Mouse (Mus musculus): ENCODE results near the gene Efna5. TPM values are rescaled to one million over a fixed set of nuclear protein-coding genes. Genes with fewer than 3 reads are reported as not detected.
A peak's percentile ranks its signal among the peaks of the same experiment; 100 is the strongest.

Efna5 gene
- polyA plus RNA-seq, 1 experiment from 2014 or later, result 65.4 TPM

DNA sequence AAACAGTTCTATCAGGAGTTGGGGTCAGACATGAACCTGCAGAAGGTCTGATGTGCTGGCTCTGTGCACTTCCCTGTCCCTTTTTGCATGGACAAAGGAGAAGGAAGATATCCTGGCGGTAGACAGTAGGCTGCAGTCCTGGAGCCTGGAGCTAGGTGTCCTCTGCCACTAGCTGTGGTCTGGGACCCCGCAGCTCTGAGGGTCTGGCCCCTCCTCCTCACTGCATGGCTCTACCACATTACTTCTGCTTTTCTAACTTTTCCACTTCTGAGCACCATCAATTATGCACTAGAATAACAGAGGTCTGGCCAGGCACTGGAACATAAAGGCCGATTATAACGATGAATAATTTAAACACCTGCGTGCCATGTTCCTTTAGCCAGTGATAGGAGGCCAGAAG, 36.8 kb downstream of the Efna5 start:
- Histone ChIP-seq H3K27ac (ENCODE audit: low read depth, low read length) (no peak overlapping the region), H3K9ac (replicated peaks; ENCODE audit: low read depth, low read length) (no peak overlapping the region), H3K36me3 (ENCODE audit: control insufficient read depth, insufficient read depth, low read length) (no peaks in the 10 kb centered on the region), H3K27me3 (ENCODE audit: control insufficient read depth, insufficient read depth, low read length) (no peaks in the 10 kb centered on the region), H3K4me1 (ENCODE audit: control insufficient read depth, insufficient read depth, low read length) (no peaks in the 10 kb centered on the region), H3K4me2 (ENCODE audit: low read depth, low read length) (no peak overlapping the region), H3K4me3 (ENCODE audit: low read depth, low read length) (no peak overlapping the region), H3K9me3 (ENCODE audit: control insufficient read depth, low read length) (no peaks in the 10 kb centered on the region)
- WGBS, result 29% methylated on average over 5 of the region's 5 CpGs
- peak; percentile 60; the same call in 1 of the 2 replicates for ATAC-seq (ENCODE audit: low read depth)

- ATAC-seq (ENCODE audit: low read depth), result no peak
- Histone ChIP-seq H3K4me1 (ENCODE audit: control insufficient read depth, insufficient read depth, low read length) (no peaks in the 10 kb centered on the region), H3K9me3 (ENCODE audit: control insufficient read depth, low read length) (no peaks in the 10 kb centered on the region), H3K4me2 (ENCODE audit: low read depth, low read length) (no peak overlapping the region), H3K27ac (ENCODE audit: low read depth, low read length) (no peak overlapping the region), H3K9ac (replicated peaks; ENCODE audit: low read depth, low read length) (no peak overlapping the region), H3K27me3 (ENCODE audit: control insufficient read depth, insufficient read depth, low read length) (no peaks in the 10 kb centered on the region), H3K36me3 (ENCODE audit: control insufficient read depth, insufficient read depth, low read length) (no peaks in the 10 kb centered on the region), H3K4me3 (ENCODE audit: low read depth, low read length) (no peak overlapping the region)
- 25% methylated on average over 7 of the region's 7 CpGs for WGBS
These were observed 43.8 kb downstream of the Efna5 start for GRCm38 (mm10) chr17:62837336-62837735.

DNA sequence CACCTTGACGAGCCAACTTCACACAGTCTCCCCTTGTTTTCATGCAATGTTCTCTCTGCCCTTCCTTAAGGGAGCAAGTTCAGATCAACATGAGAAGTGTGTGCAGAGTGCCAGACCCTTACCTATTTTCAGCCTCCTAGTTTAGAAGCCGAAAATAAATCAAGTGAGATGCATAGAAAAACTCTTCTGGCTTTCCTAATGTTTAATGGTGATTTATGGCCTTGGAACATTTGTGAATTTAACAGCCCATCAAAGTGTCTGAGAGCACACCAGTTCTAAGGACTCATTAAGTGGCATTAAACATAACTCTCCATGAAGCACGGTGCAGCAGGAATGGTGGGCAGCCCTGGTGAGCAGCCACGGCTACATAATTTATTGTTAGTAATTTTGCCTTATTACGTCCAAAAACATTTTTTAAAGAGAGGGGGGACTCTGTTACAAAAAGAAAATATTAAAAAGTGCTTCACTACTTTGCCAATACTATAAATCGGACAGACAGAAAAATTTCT, 44.5 kb downstream of the Efna5 start:
- WGBS, result 44% methylated on average over 6 of the region's 6 CpGs
- Histone ChIP-seq H3K27ac (ENCODE audit: low read depth, low read length) (no peak overlapping the region), H3K36me3 (ENCODE audit: control insufficient read depth, insufficient read depth, low read length) (no peaks in the 10 kb centered on the region), H3K27me3 (ENCODE audit: control insufficient read depth, insufficient read depth, low read length) (no peaks in the 10 kb centered on the region), H3K4me1 (ENCODE audit: control insufficient read depth, insufficient read depth, low read length) (no peaks in the 10 kb centered on the region), H3K9ac (replicated peaks; ENCODE audit: low read depth, low read length) (no peak overlapping the region), H3K4me3 (ENCODE audit: low read depth, low read length) (no peak overlapping the region), H3K4me2 (ENCODE audit: low read depth, low read length) (no peak overlapping the region), H3K9me3 (ENCODE audit: control insufficient read depth, low read length) (no peaks in the 10 kb centered on the region)
- ATAC-seq (ENCODE audit: low read depth), result no peak

DNA sequence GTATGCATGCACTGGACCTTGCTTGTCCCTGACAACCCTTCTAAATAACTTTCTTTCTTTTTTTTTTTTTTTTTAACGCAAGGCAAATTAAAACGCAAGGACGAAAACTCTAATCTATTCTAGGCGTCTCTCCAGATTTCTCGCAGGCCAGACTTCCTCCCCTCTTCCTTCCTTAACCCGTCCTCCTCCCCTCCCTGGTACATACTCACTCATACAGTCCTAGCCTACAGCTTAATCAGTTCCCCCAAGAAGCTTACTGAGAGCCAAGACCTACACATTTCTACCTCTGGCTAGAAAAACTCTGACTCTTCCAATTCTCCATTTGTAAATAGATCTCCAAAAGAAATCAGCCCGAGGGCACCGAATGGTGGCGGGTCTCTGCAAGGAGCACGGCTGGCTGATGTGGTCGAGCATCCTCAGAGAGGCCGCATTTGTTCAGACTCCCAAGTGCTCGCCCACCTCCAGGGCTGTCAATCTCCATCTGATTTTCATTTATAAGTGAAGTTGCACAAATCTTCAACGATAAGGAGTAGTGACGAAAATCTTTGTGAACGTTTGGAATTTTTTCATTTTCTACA, 48.5 kb downstream of the Efna5 start:
- no peak overlapping the region for H3K27ac ChIP-seq (ENCODE audit: low read depth, low read length)

GRCm38 (mm10) chr17:62827549-62827948, 53.6 kb downstream of the Efna5 start:
- no peaks in the 10 kb centered on the region for H3K36me3 ChIP-seq (ENCODE audit: control insufficient read depth, insufficient read depth, low read length)
- WGBS, result 88% methylated on average over 6 of the region's 6 CpGs
- ATAC-seq (ENCODE audit: low read depth), result no peak
- H3K9me3 ChIP-seq (ENCODE audit: control insufficient read depth, low read length), result no peaks in the 10 kb centered on the region
- no peak overlapping the region for H3K4me3 ChIP-seq (ENCODE audit: low read depth, low read length)
- no peak overlapping the region for H3K4me2 ChIP-seq (ENCODE audit: low read depth, low read length)
- H3K27me3 ChIP-seq (ENCODE audit: control insufficient read depth, insufficient read depth, low read length), result no peaks in the 10 kb centered on the region
- H3K9ac ChIP-seq (replicated peaks; ENCODE audit: low read depth, low read length), result no peak overlapping the region
- H3K27ac ChIP-seq (ENCODE audit: low read depth, low read length), result no peak overlapping the region
- no peaks in the 10 kb centered on the region; the same call in 1 of the 2 replicates for H3K4me1 ChIP-seq (ENCODE audit: control insufficient read depth, insufficient read depth, low read length)

More for the DNA sequence above, 48.5 kb downstream of the Efna5 start:
- no peak overlapping the region for H3K4me3 ChIP-seq (ENCODE audit: low read depth, low read length)
- H3K36me3 ChIP-seq (ENCODE audit: control insufficient read depth, insufficient read depth, low read length), result no peaks in the 10 kb centered on the region
- H3K9me3 ChIP-seq (ENCODE audit: control insufficient read depth, low read length), result no peaks in the 10 kb centered on the region
- H3K4me2 ChIP-seq (ENCODE audit: low read depth, low read length), result no peak overlapping the region
- no peak for ATAC-seq (ENCODE audit: low read depth)
- WGBS, result 85% methylated on average over 16 of the region's 16 CpGs
- H3K4me1 ChIP-seq (ENCODE audit: control insufficient read depth, insufficient read depth, low read length), result no peaks in the 10 kb centered on the region; the same call in 1 of the 2 replicates
- no peak overlapping the region for H3K9ac ChIP-seq (replicated peaks; ENCODE audit: low read depth, low read length)
- no peaks in the 10 kb centered on the region for H3K27me3 ChIP-seq (ENCODE audit: control insufficient read depth, insufficient read depth, low read length)

GRCm38 (mm10) chr17:62821219-62821618, 59.9 kb downstream of the Efna5 start:
- no peak overlapping the region for H3K4me3 ChIP-seq (ENCODE audit: low read depth, low read length)
- H3K4me1 ChIP-seq (ENCODE audit: control insufficient read depth, insufficient read depth, low read length), result peaks cover 20% of the 10 kb centered on the region; the same call in 1 of the 2 replicates
- H3K27ac ChIP-seq (ENCODE audit: low read depth, low read length), result no peak overlapping the region
- WGBS, result 80% methylated on average over 11 of the region's 11 CpGs
- no peak overlapping the region for H3K9ac ChIP-seq (replicated peaks; ENCODE audit: low read depth, low read length)
- ATAC-seq (ENCODE audit: low read depth), result no peak
- H3K36me3 ChIP-seq (ENCODE audit: control insufficient read depth, insufficient read depth, low read length), result no peaks in the 10 kb centered on the region
- no peak overlapping the region for H3K4me2 ChIP-seq (ENCODE audit: low read depth, low read length)
- no peaks in the 10 kb centered on the region for H3K27me3 ChIP-seq (ENCODE audit: control insufficient read depth, insufficient read depth, low read length)
- no peaks in the 10 kb centered on the region for H3K9me3 ChIP-seq (ENCODE audit: control insufficient read depth, low read length)

DNA sequence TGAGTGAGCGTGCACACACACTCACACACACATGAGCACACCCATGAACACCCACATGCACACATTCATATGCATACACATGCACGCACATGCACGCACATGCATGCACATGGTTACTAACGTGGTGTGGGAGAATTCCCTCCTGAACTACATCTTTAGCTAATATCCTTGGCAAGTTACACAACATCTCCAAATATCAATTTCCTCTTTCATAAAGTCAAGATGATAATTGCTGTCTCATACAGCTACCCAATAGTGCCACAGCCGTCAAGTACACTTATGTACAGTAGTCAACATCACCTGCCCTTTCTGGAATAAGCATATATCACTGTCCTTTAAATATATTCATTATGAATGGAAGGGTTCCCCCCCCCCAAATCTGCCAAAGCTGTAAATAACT, 61.2 kb downstream of the Efna5 start:
- Histone ChIP-seq H3K4me1 (ENCODE audit: control insufficient read depth, insufficient read depth, low read length) (peaks cover 20% of the 10 kb centered on the region; the same call in 1 of the 2 replicates), H3K27ac (ENCODE audit: low read depth, low read length) (no peak overlapping the region)
- no peak for ATAC-seq (ENCODE audit: low read depth)

DNA sequence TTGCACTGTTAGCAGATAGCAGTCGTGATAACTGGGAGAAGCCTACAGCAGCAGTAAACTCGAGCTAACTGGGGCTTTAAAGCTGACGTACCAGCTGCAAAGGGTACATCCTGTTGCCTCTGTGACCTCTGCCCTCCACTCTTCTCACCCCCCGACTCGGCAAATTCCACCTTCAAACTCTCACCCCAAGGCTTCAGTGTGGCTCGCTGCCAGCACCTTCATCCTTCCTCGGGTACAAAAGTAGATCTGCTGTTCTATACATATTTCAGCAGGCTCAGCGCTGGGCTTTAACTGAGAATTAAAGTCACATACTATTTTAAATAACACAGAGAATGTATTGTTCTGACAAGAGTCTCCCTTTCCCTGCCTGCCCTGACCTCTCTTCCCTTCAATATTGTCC, 62.3 kb downstream of the Efna5 start:
- Histone ChIP-seq H3K27me3 (ENCODE audit: control insufficient read depth, insufficient read depth, low read length) (no peaks in the 10 kb centered on the region), H3K4me1 (ENCODE audit: control insufficient read depth, insufficient read depth, low read length) (peaks cover 20% of the 10 kb centered on the region; the same call in 1 of the 2 replicates), H3K4me2 (ENCODE audit: low read depth, low read length) (no peak overlapping the region), H3K36me3 (ENCODE audit: control insufficient read depth, insufficient read depth, low read length) (no peaks in the 10 kb centered on the region), H3K4me3 (ENCODE audit: low read depth, low read length) (no peak overlapping the region), H3K9me3 (ENCODE audit: control insufficient read depth, low read length) (no peaks in the 10 kb centered on the region), H3K27ac (ENCODE audit: low read depth, low read length) (no peak overlapping the region), H3K9ac (replicated peaks; ENCODE audit: low read depth, low read length) (no peak overlapping the region)
- WGBS, result 10% methylated on average over 8 of the region's 8 CpGs
- peak; percentile 38 for ATAC-seq (ENCODE audit: low read depth)

More for the DNA sequence above, 61.2 kb downstream of the Efna5 start:
- no peaks in the 10 kb centered on the region for H3K9me3 ChIP-seq (ENCODE audit: control insufficient read depth, low read length)
- H3K36me3 ChIP-seq (ENCODE audit: control insufficient read depth, insufficient read depth, low read length), result no peaks in the 10 kb centered on the region
- 87% methylated on average over 5 of the region's 5 CpGs for WGBS
- H3K4me3 ChIP-seq (ENCODE audit: low read depth, low read length), result no peak overlapping the region
- no peak overlapping the region for H3K4me2 ChIP-seq (ENCODE audit: low read depth, low read length)
- H3K9ac ChIP-seq (replicated peaks; ENCODE audit: low read depth, low read length), result no peak overlapping the region
- no peaks in the 10 kb centered on the region for H3K27me3 ChIP-seq (ENCODE audit: control insufficient read depth, insufficient read depth, low read length)

GRCm38 (mm10) chr17:62818337-62818736, 62.8 kb downstream of the Efna5 start:
- Histone ChIP-seq H3K4me1 (ENCODE audit: control insufficient read depth, insufficient read depth, low read length) (peaks cover 20% of the 10 kb centered on the region; the same call in 1 of the 2 replicates), H3K9me3 (ENCODE audit: control insufficient read depth, low read length) (no peaks in the 10 kb centered on the region), H3K27me3 (ENCODE audit: control insufficient read depth, insufficient read depth, low read length) (no peaks in the 10 kb centered on the region), H3K4me2 (ENCODE audit: low read depth, low read length) (no peak overlapping the region), H3K27ac (ENCODE audit: low read depth, low read length) (no peak overlapping the region), H3K4me3 (ENCODE audit: low read depth, low read length) (no peak overlapping the region), H3K9ac (replicated peaks; ENCODE audit: low read depth, low read length) (no peak overlapping the region), H3K36me3 (ENCODE audit: control insufficient read depth, insufficient read depth, low read length) (no peaks in the 10 kb centered on the region)
- no peak for ATAC-seq (ENCODE audit: low read depth)
- 43% methylated on average over 2 of the region's 2 CpGs for WGBS
